Mouse (Mus musculus): ENCODE data around the gene Myrip. TPM values are rescaled to one million over a fixed set of nuclear protein-coding genes. Genes with fewer than 3 reads are reported as not detected.
"Not testable (repeated sequence)": the region's sequence is repeated elsewhere in the genome, so short reads cannot be mapped to it uniquely, and the experiment has no call there.

Gene Myrip
- polyA plus RNA-seq, 2 experiments = 0.37 to 0.73 TPM

DNA sequence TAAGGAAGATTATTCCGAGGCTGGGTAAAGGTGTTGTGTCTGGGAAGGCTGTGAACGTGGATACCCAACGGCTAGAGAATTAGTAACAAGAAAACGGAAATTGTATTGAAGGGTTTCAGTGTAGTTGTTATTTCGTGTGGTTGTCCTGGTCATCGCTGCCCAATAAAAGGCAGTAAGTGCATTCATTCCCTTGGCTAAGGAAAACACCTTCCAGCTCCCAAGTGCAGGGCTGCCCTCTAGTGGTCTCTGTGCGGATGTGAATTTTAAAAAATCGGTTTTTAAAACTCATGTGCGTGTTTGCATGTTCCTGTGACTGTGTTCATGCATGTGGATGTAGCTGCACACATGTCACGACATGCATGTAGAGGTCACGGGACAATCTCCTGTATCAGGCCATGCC is 76.4 kb downstream of the Myrip start:
- no peak for ATAC-seq (ENCODE audit: low FRiP score, low read depth)
- no peak for TF ChIP-seq POLR2A (IDR thresholded peaks at IDR 0.05; ENCODE audit: borderline replicate concordance, extremely low read depth, insufficient read depth, insufficient read length)
- H3K4me3 ChIP-seq (replicated peaks; ENCODE audit: low read length) = no peak overlapping the region

DNA sequence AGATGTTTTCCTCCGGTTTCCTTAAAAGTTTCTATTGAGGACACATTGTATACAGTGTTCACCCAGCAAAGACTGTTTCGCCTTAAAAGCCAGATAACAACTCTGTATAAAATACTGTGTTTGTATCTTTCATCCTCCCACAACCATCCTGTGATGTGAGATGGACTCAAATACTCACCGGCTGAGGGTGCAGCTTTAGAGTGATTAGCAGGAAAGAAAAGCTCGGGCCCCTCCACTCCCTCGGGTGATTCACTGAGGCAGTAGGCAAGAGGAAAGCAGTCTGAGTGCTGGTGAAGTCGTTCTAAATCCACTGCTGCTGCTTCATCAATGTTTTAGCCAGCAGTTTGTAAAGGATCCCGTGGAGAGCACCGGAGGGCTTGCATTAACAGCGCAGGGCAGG is 93.9 kb downstream of the Myrip start:
- no peak for DNase-seq (ENCODE audit: low spot score)
- Histone ChIP-seq H3K27me3 (ENCODE audit: control insufficient read depth, insufficient read depth, low read length) (no peaks in the 10 kb centered on the region), H3K4me3 (replicated peaks; ENCODE audit: low read length) (no peak overlapping the region), H3K36me3 (ENCODE audit: control insufficient read depth, insufficient read depth, low read length) (no peaks in the 10 kb centered on the region), H3K4me1 (ENCODE audit: control insufficient read depth, insufficient read depth, low read length) (no peaks in the 10 kb centered on the region), H3K9me3 (ENCODE audit: control insufficient read depth, low read length) (no peaks in the 10 kb centered on the region), H3K9ac (ENCODE audit: low read depth, low read length, severe bottlenecking) (no peak overlapping the region), H3K27ac (replicated peaks; ENCODE audit: low read depth, low read length) (no peak overlapping the region), H3K4me2 (replicated peaks; ENCODE audit: low read depth, low read length, severe bottlenecking) (no peak overlapping the region)
- TF ChIP-seq POLR2A (IDR thresholded peaks at IDR 0.05; ENCODE audit: borderline replicate concordance, extremely low read depth, insufficient read depth, insufficient read length) = no peak
- 36% methylated on average over 9 of the region's 9 CpGs for WGBS
- no peak for ATAC-seq (ENCODE audit: low FRiP score, low read depth)

More for the DNA sequence above, 76.4 kb downstream of the Myrip start:
- no peaks in the 10 kb centered on the region for H3K9me3 ChIP-seq (ENCODE audit: control insufficient read depth, low read length)
- no peaks in the 10 kb centered on the region for H3K27me3 ChIP-seq (ENCODE audit: control insufficient read depth, insufficient read depth, low read length)
- peak; percentile 74 for DNase-seq (ENCODE audit: low spot score)
- no peak overlapping the region for H3K4me2 ChIP-seq (replicated peaks; ENCODE audit: low read depth, low read length, severe bottlenecking)
- H3K4me1 ChIP-seq (ENCODE audit: control insufficient read depth, insufficient read depth, low read length) = no peaks in the 10 kb centered on the region
- WGBS = 23% methylated on average over 11 of the region's 11 CpGs
- no peak overlapping the region for H3K27ac ChIP-seq (replicated peaks; ENCODE audit: low read depth, low read length)
- H3K36me3 ChIP-seq (ENCODE audit: control insufficient read depth, insufficient read depth, low read length) = no peaks in the 10 kb centered on the region
- H3K9ac ChIP-seq (ENCODE audit: low read depth, low read length, severe bottlenecking) = no peak overlapping the region

GRCm38 (mm10) chr9:120396579-120397185 is 95.4 kb downstream of the Myrip start:
- Histone ChIP-seq H3K9me3 (ENCODE audit: control insufficient read depth, low read length) (no peaks in the 10 kb centered on the region), H3K27me3 (ENCODE audit: control insufficient read depth, insufficient read depth, low read length) (no peaks in the 10 kb centered on the region), H3K4me2 (replicated peaks; ENCODE audit: low read depth, low read length, severe bottlenecking) (no peak overlapping the region), H3K4me3 (replicated peaks; ENCODE audit: low read length) (no peak overlapping the region), H3K9ac (ENCODE audit: low read depth, low read length, severe bottlenecking) (no peak overlapping the region), H3K36me3 (ENCODE audit: control insufficient read depth, insufficient read depth, low read length) (no peaks in the 10 kb centered on the region), H3K4me1 (ENCODE audit: control insufficient read depth, insufficient read depth, low read length) (no peaks in the 10 kb centered on the region), H3K27ac (replicated peaks; ENCODE audit: low read depth, low read length) (no peak overlapping the region)
- 80% methylated on average over 7 of the region's 7 CpGs for WGBS
- no peak for ATAC-seq (ENCODE audit: low FRiP score, low read depth)
- no peak for DNase-seq (ENCODE audit: low spot score)
- no peak for TF ChIP-seq POLR2A (IDR thresholded peaks at IDR 0.05; ENCODE audit: borderline replicate concordance, extremely low read depth, insufficient read depth, insufficient read length)

GRCm38 (mm10) chr9:120398289-120398688 is 97.0 kb downstream of the Myrip start:
- H3K27me3 ChIP-seq (ENCODE audit: control insufficient read depth, insufficient read depth, low read length) = no peaks in the 10 kb centered on the region
- DNase-seq (ENCODE audit: low spot score) (no peak), ATAC-seq (ENCODE audit: low FRiP score, low read depth) (no peak)
- no peaks in the 10 kb centered on the region for H3K9me3 ChIP-seq (ENCODE audit: control insufficient read depth, low read length)
- H3K9ac ChIP-seq (ENCODE audit: low read depth, low read length, severe bottlenecking) = no peak overlapping the region
- H3K4me2 ChIP-seq (replicated peaks; ENCODE audit: low read depth, low read length, severe bottlenecking) = no peak overlapping the region
- no peaks in the 10 kb centered on the region for H3K4me1 ChIP-seq (ENCODE audit: control insufficient read depth, insufficient read depth, low read length)
- TF ChIP-seq POLR2A (IDR thresholded peaks at IDR 0.05; ENCODE audit: borderline replicate concordance, extremely low read depth, insufficient read depth, insufficient read length) = no peak
- no peaks in the 10 kb centered on the region for H3K36me3 ChIP-seq (ENCODE audit: control insufficient read depth, insufficient read depth, low read length)
- H3K27ac ChIP-seq (replicated peaks; ENCODE audit: low read depth, low read length) = no peak overlapping the region
- WGBS = 85% methylated on average over 8 of the region's 8 CpGs
- no peak overlapping the region for H3K4me3 ChIP-seq (replicated peaks; ENCODE audit: low read length)

DNA sequence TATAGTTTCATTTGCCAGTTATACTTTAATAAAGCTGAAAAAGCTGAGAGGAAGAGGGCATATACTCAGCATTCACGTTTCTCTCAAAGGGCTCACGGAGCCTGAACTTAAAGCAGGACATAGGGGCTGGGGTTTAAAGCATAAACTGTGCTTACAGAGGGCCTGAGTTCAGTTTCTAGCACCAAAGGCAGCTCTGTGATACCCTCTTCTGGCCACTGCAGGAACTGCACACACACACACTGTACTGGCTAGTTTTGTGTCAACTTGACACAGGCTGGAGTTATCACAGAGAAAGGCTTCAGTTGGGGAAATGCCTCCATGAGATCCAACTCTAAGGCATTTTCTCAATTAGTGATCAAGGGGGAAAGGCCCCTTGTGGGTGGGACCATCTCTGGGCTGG is 98.2 kb downstream of the Myrip start:
- not testable (repeated sequence) for H3K27ac ChIP-seq (replicated peaks; ENCODE audit: low read depth, low read length); H3K36me3 ChIP-seq (ENCODE audit: control insufficient read depth, insufficient read depth, low read length); H3K4me3 ChIP-seq (replicated peaks; ENCODE audit: low read length); H3K4me2 ChIP-seq (replicated peaks; ENCODE audit: low read depth, low read length, severe bottlenecking); H3K4me1 ChIP-seq (ENCODE audit: control insufficient read depth, insufficient read depth, low read length); H3K27me3 ChIP-seq (ENCODE audit: control insufficient read depth, insufficient read depth, low read length); ATAC-seq (ENCODE audit: low FRiP score, low read depth); H3K9ac ChIP-seq (ENCODE audit: low read depth, low read length, severe bottlenecking); H3K9me3 ChIP-seq (ENCODE audit: control insufficient read depth, low read length); DNase-seq (ENCODE audit: low spot score)
- 91% methylated on average over 2 of the region's 2 CpGs for WGBS

DNA sequence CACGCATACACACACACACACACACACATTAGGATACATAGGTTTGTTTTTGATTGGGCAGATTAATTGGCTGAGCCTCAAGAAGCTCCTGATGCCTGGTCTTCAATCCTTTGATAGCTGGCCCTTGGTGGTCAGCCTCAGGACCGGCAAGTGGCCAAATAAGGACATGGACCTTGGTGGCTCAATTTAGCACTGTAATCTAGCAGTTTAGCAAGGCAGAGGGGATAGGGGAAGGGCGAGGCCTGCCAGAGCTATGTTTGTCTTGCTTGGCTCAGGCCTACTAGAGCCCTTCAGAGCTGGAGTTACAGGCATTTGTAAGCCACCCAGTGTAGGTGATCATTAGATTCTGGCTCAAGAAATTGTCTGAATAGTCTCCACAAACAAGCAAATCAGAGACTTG is 101.1 kb downstream of the Myrip start:
- Histone ChIP-seq H3K36me3 (ENCODE audit: control insufficient read depth, insufficient read depth, low read length) (no peaks in the 10 kb centered on the region), H3K4me1 (ENCODE audit: control insufficient read depth, insufficient read depth, low read length) (no peaks in the 10 kb centered on the region), H3K4me2 (replicated peaks; ENCODE audit: low read depth, low read length, severe bottlenecking) (no peak overlapping the region), H3K27ac (replicated peaks; ENCODE audit: low read depth, low read length) (no peak overlapping the region), H3K4me3 (replicated peaks; ENCODE audit: low read length) (no peak overlapping the region), H3K27me3 (ENCODE audit: control insufficient read depth, insufficient read depth, low read length) (no peaks in the 10 kb centered on the region), H3K9me3 (ENCODE audit: control insufficient read depth, low read length) (no peaks in the 10 kb centered on the region), H3K9ac (ENCODE audit: low read depth, low read length, severe bottlenecking) (no peak overlapping the region)
- ATAC-seq (ENCODE audit: low FRiP score, low read depth) (no peak), DNase-seq (ENCODE audit: low spot score) (no peak)
- 71% methylated on average over 3 of the region's 3 CpGs for WGBS
- no peak for TF ChIP-seq POLR2A (IDR thresholded peaks at IDR 0.05; ENCODE audit: borderline replicate concordance, extremely low read depth, insufficient read depth, insufficient read length)

Data from limb, embryonic 14.5 days (tissue).